Mouse (Mus musculus): ENCODE results near the gene Cdh26. TPM values are rescaled to one million over a fixed set of nuclear protein-coding genes. Genes with fewer than 3 reads are reported as not detected.

Gene Cdh26
- polyA plus RNA-seq, 1 experiment from 2014 or later = 0.18 TPM

GRCm38 (mm10) chr2:178415150-178415448 lies 15.2 kb upstream of the Cdh26 start:
- H3K27ac ChIP-seq (ENCODE audit: low read length) = peak overlapping the region; percentile 92
- 0 out of 2 replicates have a peak, but pooled peaks cover 2% of the 10 kb centered on the region for H3K27me3 ChIP-seq (ENCODE audit: control insufficient read depth, insufficient read depth, low read length)
- 37% methylated on average over 3 of the region's 3 CpGs for WGBS
- H3K4me2 ChIP-seq (ENCODE audit: low read depth, low read length) = peak overlapping the region; percentile 99
- ATAC-seq (replicated peaks; ENCODE audit: extremely low read depth, insufficient read depth, low FRiP score) = no peak
- H3K4me1 ChIP-seq (ENCODE audit: control insufficient read depth, insufficient read depth, low read length) = peaks cover 30% of the 10 kb centered on the region
- H3K36me3 ChIP-seq (ENCODE audit: control insufficient read depth, insufficient read depth) = peaks cover 19% of the 10 kb centered on the region
- peak overlapping the region; percentile 85 for H3K9ac ChIP-seq (ENCODE audit: low read length)
- H3K9me3 ChIP-seq (replicated peaks; ENCODE audit: control insufficient read depth, low read length) = peaks cover 7% of the 10 kb centered on the region
- H3K4me3 ChIP-seq (ENCODE audit: low read length) = peak overlapping the region; percentile 58

- H3K9me3 ChIP-seq (replicated peaks; ENCODE audit: control insufficient read depth, low read length) = peaks cover 7% of the 10 kb centered on the region
- ATAC-seq (replicated peaks; ENCODE audit: extremely low read depth, insufficient read depth, low FRiP score) = no peak
- H3K27ac ChIP-seq (ENCODE audit: low read length) = no peak overlapping the region; the same call in 1 of the 2 replicates
- 27% methylated on average over 13 of the region's 13 CpGs for WGBS
- peak overlapping the region; percentile 30 for H3K4me2 ChIP-seq (ENCODE audit: low read depth, low read length)
- peaks cover 34% of the 10 kb centered on the region for H3K4me1 ChIP-seq (ENCODE audit: control insufficient read depth, insufficient read depth, low read length)
- peak overlapping the region; percentile 43; the same call in 1 of the 2 replicates for H3K9ac ChIP-seq (ENCODE audit: low read length)
- 0 out of 2 replicates have a peak, but pooled peaks cover 2% of the 10 kb centered on the region for H3K27me3 ChIP-seq (ENCODE audit: control insufficient read depth, insufficient read depth, low read length)
- peak overlapping the region; percentile 20; the same call in 1 of the 2 replicates for H3K4me3 ChIP-seq (ENCODE audit: low read length)
- peaks cover 19% of the 10 kb centered on the region for H3K36me3 ChIP-seq (ENCODE audit: control insufficient read depth, insufficient read depth)
Measured at GRCm38 (mm10) chr2:178416427-178416826, 13.9 kb upstream of the Cdh26 start.

GRCm38 (mm10) chr2:178416970-178417369 lies 13.4 kb upstream of the Cdh26 start:
- peak overlapping the region; percentile 30; the same call in 1 of the 2 replicates for H3K4me2 ChIP-seq (ENCODE audit: low read depth, low read length)
- H3K4me3 ChIP-seq (ENCODE audit: low read length) = no peak overlapping the region
- H3K4me1 ChIP-seq (ENCODE audit: control insufficient read depth, insufficient read depth, low read length) = peaks cover 38% of the 10 kb centered on the region
- 61% methylated on average over 4 of the region's 4 CpGs for WGBS
- H3K9me3 ChIP-seq (replicated peaks; ENCODE audit: control insufficient read depth, low read length) = peaks cover 7% of the 10 kb centered on the region
- H3K27me3 ChIP-seq (ENCODE audit: control insufficient read depth, insufficient read depth, low read length) = 0 out of 2 replicates have a peak, but pooled peaks cover 2% of the 10 kb centered on the region
- H3K36me3 ChIP-seq (ENCODE audit: control insufficient read depth, insufficient read depth) = peaks cover 19% of the 10 kb centered on the region
- H3K9ac ChIP-seq (ENCODE audit: low read length) = no peak overlapping the region
- ATAC-seq (replicated peaks; ENCODE audit: extremely low read depth, insufficient read depth, low FRiP score) = no peak
- H3K27ac ChIP-seq (ENCODE audit: low read length) = no peak overlapping the region

- ATAC-seq (replicated peaks; ENCODE audit: extremely low read depth, insufficient read depth, low FRiP score) = no peak
- no peak overlapping the region for H3K4me2 ChIP-seq (ENCODE audit: low read depth, low read length)
- peaks cover 32% of the 10 kb centered on the region for H3K4me1 ChIP-seq (ENCODE audit: control insufficient read depth, insufficient read depth, low read length)
- H3K9me3 ChIP-seq (replicated peaks; ENCODE audit: control insufficient read depth, low read length) = peaks cover 7% of the 10 kb centered on the region
- no peak overlapping the region; the same call in 1 of the 2 replicates for H3K9ac ChIP-seq (ENCODE audit: low read length)
- no peak overlapping the region for H3K27ac ChIP-seq (ENCODE audit: low read length)
- 60% methylated on average over 9 of the region's 9 CpGs for WGBS
- no peaks in the 10 kb centered on the region for H3K27me3 ChIP-seq (ENCODE audit: control insufficient read depth, insufficient read depth, low read length)
- H3K36me3 ChIP-seq (ENCODE audit: control insufficient read depth, insufficient read depth) = peaks cover 19% of the 10 kb centered on the region
- no peak overlapping the region for H3K4me3 ChIP-seq (ENCODE audit: low read length)
Measured at GRCm38 (mm10) chr2:178420576-178420975, 9.8 kb upstream of the Cdh26 start.

DNA sequence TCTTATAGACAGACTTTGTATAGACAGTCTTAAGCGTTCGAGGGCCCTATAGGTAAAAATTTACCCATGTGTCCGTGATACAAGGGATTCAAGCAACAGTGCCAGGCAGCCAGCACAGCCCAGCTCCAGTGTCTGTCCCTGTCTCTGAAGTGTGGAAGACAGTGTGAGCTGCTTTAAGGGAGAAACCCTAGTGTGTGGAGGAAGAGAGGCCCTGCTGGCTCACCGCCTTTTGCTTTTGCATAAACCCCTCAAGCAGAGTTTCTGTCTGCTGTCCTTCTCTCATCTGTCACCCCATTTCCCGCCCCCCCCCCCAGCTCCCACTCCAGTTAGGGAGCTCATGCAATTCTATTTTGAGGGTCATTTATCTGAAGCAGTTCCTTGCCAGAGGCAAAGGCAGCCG lies 8.7 kb upstream of the Cdh26 start:
- WGBS = 32% methylated on average over 5 of the region's 6 CpGs
- no peaks in the 10 kb centered on the region for H3K27me3 ChIP-seq (ENCODE audit: control insufficient read depth, insufficient read depth, low read length)
- H3K36me3 ChIP-seq (ENCODE audit: control insufficient read depth, insufficient read depth) = peaks cover 19% of the 10 kb centered on the region
- 0 out of 2 replicates have a peak, but pooled peaks have one; percentile 25 for ATAC-seq (replicated peaks; ENCODE audit: extremely low read depth, insufficient read depth, low FRiP score)
- H3K9ac ChIP-seq (ENCODE audit: low read length) = peak overlapping the region; percentile 18
- peak overlapping the region; percentile 32 for H3K4me2 ChIP-seq (ENCODE audit: low read depth, low read length)
- H3K4me3 ChIP-seq (ENCODE audit: low read length) = no peak overlapping the region
- peaks cover 7% of the 10 kb centered on the region for H3K9me3 ChIP-seq (replicated peaks; ENCODE audit: control insufficient read depth, low read length)
- H3K27ac ChIP-seq (ENCODE audit: low read length) = peak overlapping the region; percentile 80
- H3K4me1 ChIP-seq (ENCODE audit: control insufficient read depth, insufficient read depth, low read length) = peaks cover 29% of the 10 kb centered on the region

DNA sequence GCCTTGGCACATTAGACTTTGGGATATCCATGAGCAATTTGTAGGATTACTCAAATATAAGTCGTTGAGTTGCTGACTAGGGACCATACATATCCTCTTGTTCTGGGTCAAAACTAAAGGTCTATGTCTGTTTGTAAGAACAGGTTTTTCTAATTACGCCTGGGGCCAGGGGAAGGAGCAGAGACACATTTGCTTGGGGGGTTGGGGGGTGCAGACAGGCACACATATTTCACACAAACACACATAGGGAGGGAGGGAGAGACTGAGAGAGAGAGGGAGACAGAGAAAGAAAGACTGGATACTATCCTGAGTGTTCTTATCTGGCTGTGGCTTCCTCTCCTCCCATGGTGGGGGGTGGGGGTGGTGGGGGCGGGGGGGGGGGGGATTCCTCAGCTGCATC lies 8.1 kb upstream of the Cdh26 start:
- WGBS = 18% methylated on average over 2 of the region's 3 CpGs
- Histone ChIP-seq H3K9ac (ENCODE audit: low read length) (peak overlapping the region; percentile 18; the same call in 1 of the 2 replicates), H3K27me3 (ENCODE audit: control insufficient read depth, insufficient read depth, low read length) (no peaks in the 10 kb centered on the region), H3K4me3 (ENCODE audit: low read length) (no peak overlapping the region), H3K9me3 (replicated peaks; ENCODE audit: control insufficient read depth, low read length) (peaks cover 7% of the 10 kb centered on the region), H3K4me2 (ENCODE audit: low read depth, low read length) (peak overlapping the region; percentile 33), H3K36me3 (ENCODE audit: control insufficient read depth, insufficient read depth) (peaks cover 19% of the 10 kb centered on the region), H3K27ac (ENCODE audit: low read length) (peak overlapping the region; percentile 80), H3K4me1 (ENCODE audit: control insufficient read depth, insufficient read depth, low read length) (peaks cover 23% of the 10 kb centered on the region)
- no peak; the same call in 1 of the 2 replicates for ATAC-seq (replicated peaks; ENCODE audit: extremely low read depth, insufficient read depth, low FRiP score)

- H3K4me2 ChIP-seq (ENCODE audit: low read depth, low read length) = no peak overlapping the region
- no peak for ATAC-seq (replicated peaks; ENCODE audit: extremely low read depth, insufficient read depth, low FRiP score)
- peaks cover 23% of the 10 kb centered on the region for H3K4me1 ChIP-seq (ENCODE audit: control insufficient read depth, insufficient read depth, low read length)
- H3K9ac ChIP-seq (ENCODE audit: low read length) = no peak overlapping the region
- no peak overlapping the region for H3K4me3 ChIP-seq (ENCODE audit: low read length)
- 53% methylated on average over 5 of the region's 5 CpGs for WGBS
- no peak overlapping the region for H3K27ac ChIP-seq (ENCODE audit: low read length)
- H3K27me3 ChIP-seq (ENCODE audit: control insufficient read depth, insufficient read depth, low read length) = no peaks in the 10 kb centered on the region
- peaks cover 14% of the 10 kb centered on the region for H3K36me3 ChIP-seq (ENCODE audit: control insufficient read depth, insufficient read depth)
- 0 out of 2 replicates have a peak, but pooled peaks cover 2% of the 10 kb centered on the region for H3K9me3 ChIP-seq (replicated peaks; ENCODE audit: control insufficient read depth, low read length)
Measured at GRCm38 (mm10) chr2:178423223-178423622, 7.1 kb upstream of the Cdh26 start.

- 35% methylated on average over 4 of the region's 4 CpGs for WGBS
- Histone ChIP-seq H3K4me2 (ENCODE audit: low read depth, low read length) (no peak overlapping the region), H3K9me3 (replicated peaks; ENCODE audit: control insufficient read depth, low read length) (no peaks in the 10 kb centered on the region), H3K27me3 (ENCODE audit: control insufficient read depth, insufficient read depth, low read length) (0 out of 2 replicates have a peak, but pooled peaks cover 2% of the 10 kb centered on the region), H3K9ac (ENCODE audit: low read length) (no peak overlapping the region), H3K4me3 (ENCODE audit: low read length) (no peak overlapping the region), H3K36me3 (ENCODE audit: control insufficient read depth, insufficient read depth) (no peaks in the 10 kb centered on the region), H3K4me1 (ENCODE audit: control insufficient read depth, insufficient read depth, low read length) (peaks cover 16% of the 10 kb centered on the region), H3K27ac (ENCODE audit: low read length) (no peak overlapping the region)
- no peak for ATAC-seq (replicated peaks; ENCODE audit: extremely low read depth, insufficient read depth, low FRiP score)
Measured at GRCm38 (mm10) chr2:178426229-178426628, 4.1 kb upstream of the Cdh26 start.

DNA sequence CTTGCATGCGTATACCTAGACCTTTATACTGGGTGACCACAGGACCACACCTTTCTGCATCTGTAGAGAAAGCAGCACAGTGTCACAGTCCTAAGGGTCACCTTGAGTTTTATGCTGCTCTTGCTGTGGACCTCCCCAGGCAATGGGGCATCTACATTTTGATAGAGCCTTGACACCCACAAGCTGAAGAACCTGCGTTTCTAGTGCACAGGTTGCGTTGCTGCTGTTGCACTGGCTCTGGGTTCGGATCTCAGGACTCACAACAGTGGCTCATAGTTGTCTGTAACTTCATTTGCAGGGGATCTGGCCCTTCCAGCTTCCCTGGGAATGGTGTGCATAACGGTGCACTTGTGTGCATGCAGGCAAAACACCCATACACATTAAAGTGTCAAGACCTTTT lies 3.1 kb upstream of the Cdh26 start:
- 73% methylated on average over 5 of the region's 5 CpGs for WGBS
- H3K4me2 ChIP-seq (ENCODE audit: low read depth, low read length) = no peak overlapping the region
- no peak overlapping the region for H3K27ac ChIP-seq (ENCODE audit: low read length)
- H3K4me3 ChIP-seq (ENCODE audit: low read length) = no peak overlapping the region
- no peaks in the 10 kb centered on the region for H3K9me3 ChIP-seq (replicated peaks; ENCODE audit: control insufficient read depth, low read length)
- H3K27me3 ChIP-seq (ENCODE audit: control insufficient read depth, insufficient read depth, low read length) = 0 out of 2 replicates have a peak, but pooled peaks cover 2% of the 10 kb centered on the region
- no peaks in the 10 kb centered on the region for H3K36me3 ChIP-seq (ENCODE audit: control insufficient read depth, insufficient read depth)
- H3K9ac ChIP-seq (ENCODE audit: low read length) = no peak overlapping the region
- no peak for ATAC-seq (replicated peaks; ENCODE audit: extremely low read depth, insufficient read depth, low FRiP score)
- peaks cover 7% of the 10 kb centered on the region for H3K4me1 ChIP-seq (ENCODE audit: control insufficient read depth, insufficient read depth, low read length)

Data from heart, embryonic 16.5 days (tissue).